Mouse (Mus musculus): ENCODE measurements around the gene Gad1. TPM values are rescaled to one million over a fixed set of nuclear protein-coding genes. Genes with fewer than 3 reads are reported as not detected.
"Not testable (repeated sequence)": the region's sequence is repeated elsewhere in the genome, so short reads cannot be mapped to it uniquely, and the experiment has no call there.

Gene Gad1
- not detected for total RNA-seq (2018; cell fraction: chromatin; rRNA removed)
- not detected for total RNA-seq (2018; cell fraction: cytosol; rRNA removed)
- not detected for total RNA-seq (2018; cell fraction: nucleus; rRNA removed)
- not detected in 3 replicates for polyA plus RNA-seq (2018)

GRCm38 (mm10) chr2:70552772-70553171, at the start of gene Gad1:
TSS of gene Gad1 (plus strand) at chr2:70553072.
- Histone ChIP-seq H3K4me3 (ENCODE audit: inconsistent target) (no peak within 1 kb of the TSS), H3K27ac (no peak within 1 kb of the TSS), H3K79me2 (ENCODE audit: inconsistent target) (no peaks in the 10 kb centered on the region), H3K36me3 (ENCODE audit: inconsistent target) (no peaks in the 10 kb centered on the region)
- WGBS (ENCODE audit: missing documents): 55% methylated on average over 4 of the region's 4 CpGs

GRCm38 (mm10) chr2:70503436-70503835, 49.4 kb upstream of the Gad1 start:
- Histone ChIP-seq H3K79me2 (ENCODE audit: inconsistent target) (no peaks in the 10 kb centered on the region), H3K27ac (no peak overlapping the region), H3K36me3 (ENCODE audit: inconsistent target) (no peaks in the 10 kb centered on the region), H3K4me3 (ENCODE audit: inconsistent target) (no peak overlapping the region)
- 61% methylated on average over 10 of the region's 10 CpGs for WGBS (ENCODE audit: missing documents)

DNA sequence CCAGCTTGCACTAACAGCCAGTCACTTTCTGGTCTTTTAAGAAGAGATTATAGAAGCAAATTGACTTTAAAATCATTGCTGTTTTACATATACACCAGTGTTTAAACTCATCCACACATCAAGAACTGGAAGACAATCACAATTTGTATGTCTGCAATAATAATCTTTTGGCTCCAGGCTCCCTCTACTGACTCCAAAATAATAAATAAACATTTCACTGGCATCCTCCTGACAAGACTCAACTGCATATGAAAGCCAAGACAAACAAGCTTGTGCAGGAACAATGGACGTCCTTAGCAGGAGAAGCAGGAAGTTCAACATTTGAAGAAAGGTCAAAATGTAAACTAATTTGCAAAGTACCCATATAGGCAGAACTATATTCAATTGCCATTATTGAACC, 47.6 kb upstream of the Gad1 start:
- Histone ChIP-seq H3K79me2 (ENCODE audit: inconsistent target) (no peaks in the 10 kb centered on the region), H3K36me3 (ENCODE audit: inconsistent target) (no peaks in the 10 kb centered on the region), H3K27ac (no peak overlapping the region), H3K4me3 (ENCODE audit: inconsistent target) (no peak overlapping the region)
- 0% methylated on average over 1 of the region's 1 CpGs for WGBS (ENCODE audit: missing documents)

- no peak overlapping the region for H3K4me3 ChIP-seq (ENCODE audit: inconsistent target)
- 11% methylated on average over 4 of the region's 4 CpGs for WGBS (ENCODE audit: missing documents)
- no peaks in the 10 kb centered on the region for H3K36me3 ChIP-seq (ENCODE audit: inconsistent target)
- no peaks in the 10 kb centered on the region for H3K79me2 ChIP-seq (ENCODE audit: inconsistent target)
- H3K27ac ChIP-seq: no peak overlapping the region
These were observed 47.0 kb upstream of the Gad1 start for GRCm38 (mm10) chr2:70505896-70506295.

DNA sequence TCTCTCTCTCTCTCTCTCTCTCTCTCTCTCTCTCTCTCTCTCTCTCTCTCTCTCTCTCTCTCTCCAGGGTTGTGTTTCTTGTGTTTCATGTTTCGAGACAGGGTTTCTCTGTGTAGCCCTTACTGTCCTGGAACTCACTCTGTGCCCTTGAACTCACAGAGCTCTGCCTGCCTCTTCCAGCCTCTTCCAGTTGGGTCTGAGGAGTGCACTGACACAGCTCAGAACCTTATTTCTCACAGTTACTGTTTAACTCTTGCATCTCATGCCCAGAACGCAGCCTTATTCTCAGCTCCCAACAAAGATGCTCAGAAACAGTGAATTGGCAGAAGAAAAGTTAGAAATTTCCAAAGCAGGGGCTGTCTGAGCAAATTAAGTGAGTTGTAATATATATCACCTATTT, 46.5 kb upstream of the Gad1 start:
- H3K79me2 ChIP-seq (ENCODE audit: inconsistent target): no peaks in the 10 kb centered on the region
- H3K4me3 ChIP-seq (ENCODE audit: inconsistent target): no peak overlapping the region
- H3K27ac ChIP-seq: no peak overlapping the region
- 87% methylated on average over 2 of the region's 2 CpGs for WGBS (ENCODE audit: missing documents)
- H3K36me3 ChIP-seq (ENCODE audit: inconsistent target): no peaks in the 10 kb centered on the region

DNA sequence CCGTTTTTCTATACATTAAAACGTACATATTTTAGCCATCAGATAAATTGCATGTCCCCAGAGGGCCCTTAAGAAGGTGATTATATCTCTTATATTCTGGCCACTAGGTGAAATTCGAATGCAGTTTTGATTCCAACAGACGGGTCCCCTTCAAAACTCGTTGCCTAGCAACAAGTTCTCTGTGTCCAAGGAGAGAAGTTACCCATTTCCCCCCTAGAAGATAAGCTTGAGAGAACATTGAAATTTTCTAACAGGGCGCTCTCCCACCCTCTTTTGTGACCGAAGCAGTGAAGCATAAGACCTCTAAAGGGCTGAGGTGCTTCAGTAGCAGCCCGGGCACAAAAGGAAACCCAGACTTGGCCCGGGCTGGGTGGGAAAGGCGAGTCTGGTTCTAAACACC, 44.4 kb upstream of the Gad1 start, which contains the start of gene Erich2:
Gene Erich2 (plus strand): TSS at position 324 of the 400 bp plus-strand sequence.
- Histone ChIP-seq H3K4me3 (ENCODE audit: inconsistent target) (no peak within 1 kb of the TSS), H3K36me3 (ENCODE audit: inconsistent target) (no peaks in the 10 kb centered on the region), H3K27ac (no peak within 1 kb of the TSS), H3K79me2 (ENCODE audit: inconsistent target) (no peaks in the 10 kb centered on the region)
- 23% methylated on average over 10 of the region's 10 CpGs for WGBS (ENCODE audit: missing documents)

DNA sequence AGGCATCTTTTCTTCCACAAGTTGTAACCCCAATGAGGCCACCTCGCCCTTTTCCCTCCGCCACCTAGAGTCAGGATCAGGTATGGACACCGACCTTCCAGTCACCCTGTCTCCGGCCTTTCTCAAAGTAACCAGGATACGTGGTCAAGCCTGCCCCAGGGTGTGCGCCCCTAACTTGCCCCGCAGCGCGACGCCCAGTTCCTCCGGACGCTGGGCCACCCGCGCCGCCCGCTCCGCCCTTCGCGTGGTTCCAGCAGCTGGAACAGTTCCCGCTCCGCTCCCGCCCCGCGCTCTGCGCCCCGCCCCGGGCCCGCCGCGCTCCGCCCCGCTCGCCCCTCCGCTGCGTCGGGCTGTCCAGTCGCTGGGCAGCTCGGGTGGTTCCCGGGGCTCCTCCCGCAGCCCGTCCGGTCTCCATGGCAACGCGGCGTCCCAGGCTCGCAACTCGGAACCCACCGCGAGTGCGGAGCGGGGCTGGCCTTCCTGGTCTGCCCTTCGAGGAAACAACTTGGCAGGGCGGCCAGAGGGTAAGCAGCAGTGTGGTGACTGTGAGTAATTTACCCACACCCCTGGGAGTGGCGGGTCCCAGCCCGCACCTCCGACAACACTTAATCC, 43.7 kb upstream of the Gad1 start:
- no peak overlapping the region for H3K4me3 ChIP-seq (ENCODE audit: inconsistent target)
- no peaks in the 10 kb centered on the region for H3K79me2 ChIP-seq (ENCODE audit: inconsistent target)
- WGBS (ENCODE audit: missing documents): 1% methylated on average over 49 of the region's 56 CpGs
- H3K27ac ChIP-seq: no peak overlapping the region
- H3K36me3 ChIP-seq (ENCODE audit: inconsistent target): no peaks in the 10 kb centered on the region

DNA sequence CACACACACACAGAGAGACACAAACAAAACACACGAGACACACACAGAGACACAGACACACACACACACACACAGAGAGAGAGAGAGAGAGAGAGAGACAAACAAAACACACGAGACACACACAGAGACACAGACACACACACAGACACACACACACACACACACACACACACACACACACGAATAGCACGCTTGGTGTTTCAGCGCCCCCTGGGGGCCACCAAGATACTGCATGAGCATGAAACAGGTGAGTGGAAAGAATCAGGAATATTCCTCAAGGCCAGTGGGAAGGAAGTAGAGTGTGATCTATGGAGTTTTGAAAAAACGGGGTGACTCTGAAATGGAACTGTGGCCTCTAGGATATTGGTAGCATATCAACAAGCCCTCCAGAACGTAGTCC, 14.6 kb upstream of the Gad1 start:
- not testable (repeated sequence) for H3K4me3 ChIP-seq (ENCODE audit: inconsistent target); H3K27ac ChIP-seq; H3K79me2 ChIP-seq (ENCODE audit: inconsistent target); H3K36me3 ChIP-seq (ENCODE audit: inconsistent target)
- WGBS (ENCODE audit: missing documents): 46% methylated on average over 4 of the region's 7 CpGs

DNA sequence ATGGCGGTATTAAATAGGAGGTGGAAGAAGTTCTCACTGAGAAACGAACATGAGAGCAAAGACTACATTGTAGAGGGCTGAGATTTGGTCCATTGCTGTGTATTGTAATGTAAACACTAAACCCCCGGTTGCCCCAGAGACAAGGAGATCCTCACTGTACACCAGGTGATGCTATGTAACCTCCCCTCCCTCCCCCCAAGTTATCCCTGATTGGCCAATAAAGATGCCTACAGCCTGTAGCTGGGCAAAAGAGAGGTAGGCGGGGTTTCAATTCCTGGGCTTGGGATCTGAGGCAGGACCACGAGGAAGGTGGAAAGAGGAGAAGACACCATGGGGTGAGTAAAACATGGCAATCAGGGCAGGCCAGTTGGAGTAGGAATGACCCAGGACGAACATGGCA, 2.2 kb upstream of the Gad1 start:
- 82% methylated on average over 6 of the region's 6 CpGs for WGBS (ENCODE audit: missing documents)
- Histone ChIP-seq H3K27ac (no peak overlapping the region), H3K79me2 (ENCODE audit: inconsistent target) (no peaks in the 10 kb centered on the region), H3K4me3 (ENCODE audit: inconsistent target) (no peak overlapping the region), H3K36me3 (ENCODE audit: inconsistent target) (no peaks in the 10 kb centered on the region)

GRCm38 (mm10) chr2:70551446-70551845, 1.4 kb upstream of the Gad1 start:
- Histone ChIP-seq H3K27ac (no peak overlapping the region), H3K79me2 (ENCODE audit: inconsistent target) (no peaks in the 10 kb centered on the region), H3K4me3 (ENCODE audit: inconsistent target) (no peak overlapping the region), H3K36me3 (ENCODE audit: inconsistent target) (no peaks in the 10 kb centered on the region)
- WGBS (ENCODE audit: missing documents): 53% methylated on average over 2 of the region's 2 CpGs

- H3K4me3 ChIP-seq (ENCODE audit: inconsistent target): no peak overlapping the region
- H3K36me3 ChIP-seq (ENCODE audit: inconsistent target): no peaks in the 10 kb centered on the region
- H3K27ac ChIP-seq: no peak overlapping the region
- no peaks in the 10 kb centered on the region for H3K79me2 ChIP-seq (ENCODE audit: inconsistent target)
- 81% methylated on average over 15 of the region's 15 CpGs for WGBS (ENCODE audit: missing documents)
These were observed 739 bp upstream of the Gad1 start for GRCm38 (mm10) chr2:70552067-70552598.

- WGBS (ENCODE audit: missing documents): 76% methylated on average over 3 of the region's 3 CpGs
- no peaks in the 10 kb centered on the region for H3K79me2 ChIP-seq (ENCODE audit: inconsistent target)
- no peak overlapping the region for H3K27ac ChIP-seq
- no peaks in the 10 kb centered on the region for H3K36me3 ChIP-seq (ENCODE audit: inconsistent target)
- H3K4me3 ChIP-seq (ENCODE audit: inconsistent target): no peak overlapping the region
These were observed 954 bp downstream of the Gad1 start for GRCm38 (mm10) chr2:70553826-70554225.

GRCm38 (mm10) chr2:70558112-70558842, 5.4 kb downstream of the Gad1 start:
- WGBS (ENCODE audit: missing documents): 14% methylated on average over 15 of the region's 18 CpGs
- no peak overlapping the region for H3K4me3 ChIP-seq (ENCODE audit: inconsistent target)
- H3K79me2 ChIP-seq (ENCODE audit: inconsistent target): no peaks in the 10 kb centered on the region
- H3K36me3 ChIP-seq (ENCODE audit: inconsistent target): no peaks in the 10 kb centered on the region
- H3K27ac ChIP-seq: no peak overlapping the region

GRCm38 (mm10) chr2:70558843-70559451, 6.1 kb downstream of the Gad1 start:
- WGBS (ENCODE audit: missing documents): 18% methylated on average over 24 of the region's 24 CpGs
- Histone ChIP-seq H3K36me3 (ENCODE audit: inconsistent target) (no peaks in the 10 kb centered on the region), H3K79me2 (ENCODE audit: inconsistent target) (no peaks in the 10 kb centered on the region), H3K27ac (no peak overlapping the region), H3K4me3 (ENCODE audit: inconsistent target) (no peak overlapping the region)

- no peak overlapping the region for H3K27ac ChIP-seq
- no peaks in the 10 kb centered on the region for H3K79me2 ChIP-seq (ENCODE audit: inconsistent target)
- no peak overlapping the region for H3K4me3 ChIP-seq (ENCODE audit: inconsistent target)
- WGBS (ENCODE audit: missing documents): 5% methylated on average over 12 of the region's 13 CpGs
- H3K36me3 ChIP-seq (ENCODE audit: inconsistent target): no peaks in the 10 kb centered on the region
These were observed 6.6 kb downstream of the Gad1 start for GRCm38 (mm10) chr2:70559520-70559919.
